Mouse (Mus musculus): ENCODE results near the gene Fblim1.

DNA sequence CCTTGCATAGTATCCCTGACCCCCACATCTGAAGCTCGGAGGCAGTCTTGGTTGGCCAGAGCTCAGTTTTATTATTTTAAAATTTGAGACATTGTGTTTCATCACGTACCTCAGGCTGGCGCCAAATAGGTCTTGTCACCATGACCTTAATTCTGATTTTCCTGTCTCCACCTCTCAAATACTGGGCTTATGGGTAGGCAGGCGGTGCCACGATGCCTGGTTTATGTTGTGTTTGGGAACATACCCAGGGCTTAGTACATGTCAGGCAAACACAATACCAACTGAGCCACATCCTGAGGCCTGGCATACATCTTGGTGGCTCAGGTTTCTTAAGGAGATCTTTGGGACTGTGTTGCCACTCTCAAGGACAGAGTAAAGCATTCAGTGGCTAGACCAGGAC, 16.7 kb upstream of the Fblim1 start:
- TF ChIP-seq CTCF (IDR thresholded peaks at IDR 0.05; ENCODE audit: control insufficient read depth, insufficient read depth, low read length) (no peak), POLR2A (IDR thresholded peaks at IDR 0.05; ENCODE audit: borderline replicate concordance, control insufficient read depth, low read depth, low read length) (no peak)

Data from bone marrow, adult 2 months (tissue).